Mouse (Mus musculus): ENCODE data around the gene Dusp19. TPM values are rescaled to one million over a fixed set of nuclear protein-coding genes. Genes with fewer than 3 reads are reported as not detected.

Dusp19 gene
- total RNA-seq (2023), result 8.1 TPM

DNA sequence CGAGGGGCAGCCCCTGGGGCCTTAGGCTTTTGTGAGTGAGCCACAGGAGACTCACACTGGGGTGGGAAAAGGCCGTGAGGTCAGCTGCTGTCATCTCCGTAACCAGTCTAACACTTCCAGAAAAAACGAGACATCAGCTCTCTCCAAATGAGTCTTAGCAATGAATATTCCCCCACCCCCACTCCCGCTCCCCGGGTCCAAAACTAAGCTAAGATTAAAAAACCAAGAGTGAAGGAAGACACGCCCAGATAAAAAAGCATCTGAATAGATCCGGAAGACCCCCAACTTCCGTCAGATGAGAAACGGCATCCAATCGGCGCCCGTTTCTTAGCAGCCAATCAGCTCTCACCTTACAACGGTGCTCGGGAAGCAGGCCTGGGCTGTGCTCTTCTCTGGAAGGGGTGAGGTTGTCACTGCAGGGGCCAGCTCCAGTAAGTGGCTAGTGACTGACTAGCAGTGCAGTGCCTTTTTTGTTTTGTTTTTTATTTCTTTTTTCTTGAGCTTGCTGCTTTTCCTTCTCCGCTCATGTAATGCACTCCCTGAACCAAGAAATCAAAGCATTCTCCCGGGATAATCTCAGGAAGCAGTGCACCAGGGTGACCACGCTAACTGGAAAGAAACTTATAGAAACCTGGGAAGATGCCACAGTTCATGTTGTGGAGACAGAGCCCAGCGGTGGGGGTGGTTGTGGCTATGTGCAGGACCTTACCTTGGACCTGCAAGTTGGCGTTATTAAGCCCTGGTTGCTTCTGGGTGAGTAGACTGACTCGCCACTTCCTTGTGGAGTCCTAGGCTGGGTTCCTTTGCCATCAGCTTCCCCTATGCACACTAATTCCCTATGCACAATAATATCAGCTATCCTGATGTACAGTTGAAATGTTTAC is at the start of gene Dusp19, which contains the start of gene Nup35:
Gene Dusp19, plus strand, starts transcription at position 192 of the 884 bp plus-strand sequence.
Gene Nup35, plus strand, starts transcription at position 383 of the 884 bp plus-strand sequence.

GRCm38 (mm10) chr2:80581043-80581711 is 35.7 kb upstream of the Dusp19 start, which contains the start of gene Nckap1:
Nckap1 (minus strand) TSS chr2:80581380.

Other genes starting within 250 kb of the Dusp19 start
- gene Frzb, start 169.4 kb upstream of the Dusp19 start, total RNA-seq (2023), result not detected
- 8.5 TPM for gene Nckap1, start 35.7 kb upstream of the Dusp19 start, total RNA-seq (2023)
- 15.7 TPM for gene Nup35, start 191 bp downstream of the Dusp19 start, total RNA-seq (2023)

Data from CD8-positive naive resting alpha-beta T cell, adult 57 days (primary cell).